Mouse (Mus musculus) heart, postnatal 10 days (tissue): ENCODE results near the gene Nrg4. TPM values are rescaled to one million over a fixed set of nuclear protein-coding genes. Genes with fewer than 3 reads are reported as not detected.
A peak's percentile ranks its signal among the peaks of the same experiment; 100 is the strongest.

Experiments used
- DNase-seq, 2 experiments: peaks; one replicate each; pipeline ENCODE4 v3.0.0; 2021
- intact Hi-C: fragments of 180-260 bp; cut with DNase I; formaldehyde crosslinking; loops from one replicate; pipeline ENCODE4 v1.15.1; 2025
- total RNA-seq, 2 experiments: library from RNA; stranded (reverse); gene quantifications; 2 replicates each; pipeline ENCODE4 v1.2.3; 2021

Gene Nrg4
- total RNA-seq, 2 experiments from 2014 or later: 1.5 to 3.4 TPM

GRCm38 (mm10) chr9:55324085-55324484 is 2.6 kb downstream of the Nrg4 start:
- no peak for DNase-seq
- intact Hi-C loops: no loop called here

- intact Hi-C loops: no loop called here
- no peak for DNase-seq
Observed at GRCm38 (mm10) chr9:55322641-55323040, 4.0 kb downstream of the Nrg4 start.

- intact Hi-C loops: loop anchor here (5.0 to 10.0 kb wide), 2 partner anchors 171 to 579 kb away; partner anchors contain the start of gene Wdr61
- no peak for DNase-seq
Observed at GRCm38 (mm10) chr9:55313619-55314261, 12.9 kb downstream of the Nrg4 start.

- peak; percentile 81 to 88 for DNase-seq
- intact Hi-C loops: loop anchor here (2.0 to 10.0 kb wide), 4 partner anchors 169 to 577 kb away; partner anchors contain the start of gene Wdr61
Observed at GRCm38 (mm10) chr9:55311560-55311959, 15.1 kb downstream of the Nrg4 start.

GRCm38 (mm10) chr9:55308455-55308854 is 18.2 kb downstream of the Nrg4 start:
- intact Hi-C loops: no loop called here
- no peak for DNase-seq

- intact Hi-C loops: no loop called here
Observed at GRCm38 (mm10) chr9:55307557-55307956, 19.1 kb downstream of the Nrg4 start.

GRCm38 (mm10) chr9:55307066-55307465 is 19.6 kb downstream of the Nrg4 start:
- intact Hi-C loops: no loop called here
- no peak for DNase-seq

More at GRCm38 (mm10) chr9:55307557-55307956, 19.1 kb downstream of the Nrg4 start:
- no peak for DNase-seq

- intact Hi-C loops: no loop called here
- DNase-seq: no peak
Observed at GRCm38 (mm10) chr9:55296221-55296620, 30.4 kb downstream of the Nrg4 start.

GRCm38 (mm10) chr9:55291966-55292365 is 34.7 kb downstream of the Nrg4 start:
- intact Hi-C loops: no loop called here
- no peak for DNase-seq

- intact Hi-C loops: no loop called here
- no peak for DNase-seq
Observed at GRCm38 (mm10) chr9:55289475-55290198, 37.0 kb downstream of the Nrg4 start.

- DNase-seq: no peak
- intact Hi-C loops: no loop called here
Observed at GRCm38 (mm10) chr9:55285197-55285596, 41.4 kb downstream of the Nrg4 start.

GRCm38 (mm10) chr9:55283516-55283915 is 43.1 kb downstream of the Nrg4 start:
- peak; percentile 10 to 14 for DNase-seq
- intact Hi-C loops: no loop called here

GRCm38 (mm10) chr9:55279114-55279825 is 47.4 kb downstream of the Nrg4 start:
- DNase-seq: no peak
- intact Hi-C loops: no loop called here

- intact Hi-C loops: no loop called here
- DNase-seq: no peak
Observed at GRCm38 (mm10) chr9:55277562-55277961, 49.1 kb downstream of the Nrg4 start.

- no peak for DNase-seq
- intact Hi-C loops: no loop called here
Observed at GRCm38 (mm10) chr9:55273906-55274305, 52.7 kb downstream of the Nrg4 start.

GRCm38 (mm10) chr9:55271960-55272560 is 54.6 kb downstream of the Nrg4 start:
- intact Hi-C loops: no loop called here
- no peak for DNase-seq

- intact Hi-C loops: no loop called here
- no peak for DNase-seq
Observed at GRCm38 (mm10) chr9:55264356-55265302, 62.0 kb downstream of the Nrg4 start.

- DNase-seq: no peak
- intact Hi-C loops: no loop called here
Observed at GRCm38 (mm10) chr9:55259741-55260140, 66.9 kb downstream of the Nrg4 start.

GRCm38 (mm10) chr9:55257105-55257504 is 69.5 kb downstream of the Nrg4 start:
- no peak for DNase-seq
- intact Hi-C loops: no loop called here

- intact Hi-C loops: no loop called here
- DNase-seq: no peak
Observed at GRCm38 (mm10) chr9:55255604-55256003, 71.0 kb downstream of the Nrg4 start.
